ENCODE assay signal across 9 mouse cellular contexts in genomic region chr2:158865358-158865757, GRCm38 (mm10).
DNase-seq lines count a peak whose midpoint lies in the region; ATAC-seq lines count a peak whose summit lies in the region.
"Had no signal": no experiment of that assay in that cellular context is flagged by ENCODE, and none has a peak within 500 bp of the region (broad histone marks: within the 10 kb centered on the region; RNA-seq: fewer than 3 reads in every experiment).

No protein-coding gene starts in this region.

- no peaks in the 10 kb centered on the region for H3K9me3 ChIP-seq in hindbrain, embryonic 15.5 days

- WGBS in hindbrain, embryonic 15.5 days = 28% methylated on average over 10 of the region's 10 CpGs

- H3K27ac ChIP-seq in hindbrain, embryonic 15.5 days (replicated peaks) = no peak overlapping the region

- H3K27me3 ChIP-seq in hindbrain, embryonic 15.5 days = no peaks in the 10 kb centered on the region

- H3K4me2 ChIP-seq in hindbrain, embryonic 15.5 days = no peak overlapping the region

- no peaks in the 10 kb centered on the region for H3K36me3 ChIP-seq in hindbrain, embryonic 15.5 days

- no peak overlapping the region for H3K4me3 ChIP-seq in hindbrain, embryonic 15.5 days
- H3K4me3 ChIP-seq: myocyte had no signal

- ATAC-seq in hindbrain, embryonic 15.5 days (ENCODE audit: low FRiP score, low read depth) = peak; percentile 47; the same call in 1 of the 2 replicates

- H3K4me1 ChIP-seq in hindbrain, embryonic 15.5 days (replicated peaks) = 0 out of 2 replicates have a peak, but pooled peaks cover 3% of the 10 kb centered on the region

- DNase-seq in T-cell, adult 2 months (ENCODE audit: low spot score) = peak; percentile 40
- DNase-seq in cerebellum, postnatal 36 days = peak; percentile 63 to 64
- peak; percentile 82 for DNase-seq in frontal cortex, postnatal 36 days (ENCODE audit: low spot score in 2 of 2)
- peak; percentile 75 to 80 for DNase-seq in layer of hippocampus, postnatal 36 days
- DNase-seq in lung, postnatal 4 days = peak; percentile 78 to 83
- peak; percentile 73 for DNase-seq in right cerebral cortex, adult 18-20 months
- DNase-seq in urinary bladder, postnatal 14 days (ENCODE audit: low spot score) = peak; percentile 79

- no peak overlapping the region for H3K9ac ChIP-seq in hindbrain, embryonic 15.5 days
